Mouse (Mus musculus): ENCODE measurements around the gene Mpo.

GRCm38 (mm10) chr11:87743691-87744090, 49.7 kb upstream of the Mpo start:
- TF ChIP-seq POLR2A (IDR thresholded peaks at IDR 0.05; ENCODE audit: borderline replicate concordance, extremely low read depth, insufficient read depth, insufficient read length, poor library complexity, severe bottlenecking) = no peak
- TF ChIP-seq CTCF (IDR thresholded peaks at IDR 0.05; ENCODE audit: borderline replicate concordance, extremely low read depth, insufficient read depth, insufficient read length) = no peak
